Mouse (Mus musculus) Patski (cell line): ENCODE data around the gene Prkcd. TPM values are rescaled to one million over a fixed set of nuclear protein-coding genes. Genes with fewer than 3 reads are reported as not detected.

Experiments used
- ATAC-seq: fragments of 100-300 bp; one replicate; pipeline ENCODE4 v1.8.0; 2021
- CTCF ChIA-PET: fragments of 350-600 bp; sonication (Branson Sonifier 250); formaldehyde crosslinking; loops from one replicate; lab custom pipeline; 2022; ENCODE audit warnings: inconsistent platforms; lab: Charles Lee
- POLR2A ChIA-PET: fragments of 350-600 bp; sonication (Branson Sonifier 250); formaldehyde crosslinking; loops from one replicate; lab custom pipeline; 2022; ENCODE audit warnings: antibody characterized with exemption, inconsistent platforms; lab: Charles Lee
- DNase-seq: peaks from one replicate; pipeline ENCODE4 v3.0.0-alpha.2; 2011; ENCODE audit warnings: low read depth, low spot score
- H3K27me3 ChIP-seq: fragments of 371-371 bp; one replicate; pipeline ENCODE4 v1.5.1; 2021
- CTCF ChIP-seq: fragments of 100-300 bp; IDR thresholded peaks from one replicate; pipeline ENCODE4 v1.5.1; 2021
- in situ Hi-C: fragments of 300-500 bp; cut with MboI; formaldehyde crosslinking; loops from 3 replicates; pipeline ENCODE4 v1.11.1; 2018; ENCODE audit warnings: low pct_unique_long_range_greater_than_20kb, mixed read lengths
- polyA plus RNA-seq: library from polyadenylated mRNA; unstranded; gene quantifications from one replicate; pipeline ENCODE4 v1.2.3, GENCODE M21; 2021

Prkcd gene
- polyA plus RNA-seq, 1 experiment from 2014 or later: 68.7 TPM

DNA sequence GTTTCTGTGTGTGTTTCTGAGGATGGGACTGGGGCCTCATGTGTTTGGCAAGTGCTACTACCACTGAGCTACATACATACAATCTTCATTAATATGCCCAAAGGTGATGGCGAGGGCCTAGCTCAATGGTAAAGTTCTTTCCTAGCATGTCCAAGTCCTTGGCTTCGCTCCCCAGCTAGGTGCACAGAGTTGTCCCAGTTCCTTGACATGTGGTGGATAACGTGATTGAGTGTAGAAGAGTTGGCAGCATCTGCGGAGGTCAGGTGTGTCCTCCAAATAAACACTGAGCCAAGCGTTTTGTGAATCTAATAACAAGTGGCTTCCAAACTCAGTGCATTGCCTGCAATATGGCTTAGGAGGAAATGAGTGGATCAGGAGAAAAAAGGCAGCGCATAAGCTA is 59.7 kb downstream of the Prkcd start:
- no peaks in the 10 kb centered on the region for H3K27me3 ChIP-seq
- in situ Hi-C loops: no loop called here
- ATAC-seq (no peak), DNase-seq (no peak)
- POLR2A ChIA-PET: interaction anchor here (0.6 to 1.0 kb wide), 2 partner anchors 20 to 36 kb away, joined by 3 to 4 read pairs; no protein-coding TSS in a partner anchor
- CTCF ChIA-PET: interaction anchor here (1.3 kb wide), 1 partner anchor 37 kb away, joined by 3 read pairs; no protein-coding TSS in a partner anchor
- TF ChIP-seq CTCF: no peak

- ChIA-PET CTCF (no interaction called here), POLR2A (interaction anchor here (0.6 to 0.8 kb wide), 2 partner anchors 9 to 23 kb away, joined by 3 to 5 read pairs; no protein-coding TSS in a partner anchor)
- no peak for TF ChIP-seq CTCF
- ATAC-seq (no peak), DNase-seq (no peak)
- no peaks in the 10 kb centered on the region for H3K27me3 ChIP-seq
- in situ Hi-C loops: no loop called here
These were observed 61.6 kb downstream of the Prkcd start for GRCm38 (mm10) chr14:30564451-30564850.

DNA sequence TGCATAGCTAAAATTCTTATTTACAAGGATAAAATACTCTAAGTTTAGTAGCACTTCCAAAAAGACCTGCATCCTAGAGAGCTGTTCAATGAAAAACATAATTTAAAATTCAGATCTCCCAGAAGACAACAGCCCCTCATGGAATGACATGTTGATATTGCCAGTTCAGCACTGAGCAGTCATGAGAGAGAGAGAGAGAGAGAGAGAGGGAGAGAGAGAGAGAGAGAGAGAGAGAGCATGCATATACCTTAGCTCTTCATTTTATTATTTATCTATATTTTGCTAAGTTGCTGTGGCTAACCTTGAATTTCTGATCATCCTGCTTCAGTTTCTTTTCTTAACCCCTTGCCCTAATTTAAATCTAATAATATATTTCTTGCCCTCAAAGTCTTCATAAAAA is 63.7 kb downstream of the Prkcd start:
- DNase-seq: no peak
- in situ Hi-C loops: no loop called here
- H3K27me3 ChIP-seq: no peaks in the 10 kb centered on the region

GRCm38 (mm10) chr14:30561470-30562187 is 64.4 kb downstream of the Prkcd start:
- in situ Hi-C loops: no loop called here
- ChIA-PET CTCF (interaction anchor here (1.1 to 2.1 kb wide), 5 partner anchors 9 to 21 kb away, joined by 3 to 7 read pairs (median 6); partner anchors contain the start of gene Tkt), POLR2A (interaction anchor here (1.2 to 1.6 kb wide), 3 partner anchors 10 to 14 kb away, joined by 4 to 7 read pairs (median 5); no protein-coding TSS in a partner anchor)
- ATAC-seq: peak; percentile 95
- no peak for TF ChIP-seq CTCF
- H3K27me3 ChIP-seq: no peaks in the 10 kb centered on the region
- peak; percentile 97 for DNase-seq

More for the DNA sequence above, 63.7 kb downstream of the Prkcd start:
- POLR2A ChIA-PET: no interaction called here
- no peak for ATAC-seq
- CTCF ChIA-PET: interaction anchor here (1.2 to 2.1 kb wide), 3 partner anchors 9 to 12 kb away, joined by 4 to 7 read pairs (median 6); no protein-coding TSS in a partner anchor
- no peak for TF ChIP-seq CTCF

GRCm38 (mm10) chr14:30560803-30561389 is 65.1 kb downstream of the Prkcd start:
- TF ChIP-seq CTCF: no peak
- ChIA-PET POLR2A (interaction anchor here (1.2 to 1.6 kb wide), 3 partner anchors 10 to 15 kb away, joined by 4 to 7 read pairs (median 5); no protein-coding TSS in a partner anchor), CTCF (interaction anchor here (0.7 to 2.1 kb wide), 7 partner anchors 8 to 48 kb away, joined by 3 to 7 read pairs (median 3); partner anchors contain the start of gene Tkt)
- DNase-seq (no peak), ATAC-seq (peak; percentile 2)
- H3K27me3 ChIP-seq: no peaks in the 10 kb centered on the region
- in situ Hi-C loops: no loop called here

- H3K27me3 ChIP-seq: no peaks in the 10 kb centered on the region
- CTCF ChIA-PET: no interaction called here
- POLR2A ChIA-PET: interaction anchor here (2.0 kb wide), 1 partner anchor 10 kb away, joined by 6 read pairs; no protein-coding TSS in a partner anchor
- DNase-seq (no peak), ATAC-seq (no peak)
- no peak for TF ChIP-seq CTCF
- in situ Hi-C loops: no loop called here
These were observed 66.6 kb downstream of the Prkcd start for GRCm38 (mm10) chr14:30559321-30559850.

DNA sequence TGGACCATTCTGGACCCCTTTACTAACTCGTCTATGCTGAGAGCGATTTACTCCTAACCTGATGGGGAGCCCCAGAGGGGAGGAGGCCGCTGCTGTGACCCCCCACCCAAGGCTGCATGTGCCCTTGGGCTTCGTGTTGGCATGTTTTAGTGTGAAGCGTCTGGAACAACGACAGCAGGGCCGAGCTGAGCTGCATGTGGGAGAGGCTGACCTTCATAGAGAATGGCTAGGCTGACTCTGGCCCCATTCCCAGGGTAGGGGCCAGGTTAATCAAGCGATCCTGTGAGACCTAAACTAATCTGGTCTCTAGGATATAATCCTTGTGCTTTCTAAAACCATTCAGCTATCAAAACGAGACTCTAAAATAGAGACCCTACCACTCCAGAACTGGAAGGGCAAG is 68.3 kb downstream of the Prkcd start:
- POLR2A ChIA-PET: interaction anchor here (0.6 kb wide), 1 partner anchor 10 kb away, joined by 3 read pairs; no protein-coding TSS in a partner anchor
- in situ Hi-C loops: no loop called here
- no peak for TF ChIP-seq CTCF
- DNase-seq (no peak), ATAC-seq (no peak)
- no peaks in the 10 kb centered on the region for H3K27me3 ChIP-seq
- CTCF ChIA-PET: interaction anchor here (1.0 kb wide), 1 partner anchor 18 kb away, joined by 3 read pairs; no protein-coding TSS in a partner anchor

GRCm38 (mm10) chr14:30556651-30557050 is 69.4 kb downstream of the Prkcd start:
- ChIA-PET CTCF (no interaction called here), POLR2A (no interaction called here)
- H3K27me3 ChIP-seq: no peaks in the 10 kb centered on the region
- no peak for ATAC-seq
- TF ChIP-seq CTCF: no peak
- in situ Hi-C loops: no loop called here
- DNase-seq: no peak

- DNase-seq (no peak), ATAC-seq (no peak)
- POLR2A ChIA-PET: interaction anchor here (0.6 to 0.7 kb wide), 2 partner anchors 15 to 29 kb away, joined by 3 to 4 read pairs; no protein-coding TSS in a partner anchor
- no peak for TF ChIP-seq CTCF
- in situ Hi-C loops: no loop called here
- CTCF ChIA-PET: interaction anchor here (1.1 to 1.8 kb wide), 3 partner anchors 9 to 19 kb away, joined by 3 to 7 read pairs (median 6); no protein-coding TSS in a partner anchor
- H3K27me3 ChIP-seq: no peaks in the 10 kb centered on the region
These were observed 72.8 kb downstream of the Prkcd start for GRCm38 (mm10) chr14:30553185-30553584.

GRCm38 (mm10) chr14:30551981-30552380 is 74.0 kb downstream of the Prkcd start:
- no peaks in the 10 kb centered on the region for H3K27me3 ChIP-seq
- no peak for TF ChIP-seq CTCF
- ATAC-seq (no peak), DNase-seq (no peak)
- POLR2A ChIA-PET: interaction anchor here (1.5 kb wide), 1 partner anchor 9 kb away, joined by 5 read pairs; no protein-coding TSS in a partner anchor
- in situ Hi-C loops: no loop called here
- CTCF ChIA-PET: interaction anchor here (1.8 kb wide), 1 partner anchor 21 kb away, joined by 7 read pairs; no protein-coding TSS in a partner anchor
